Mouse (Mus musculus) forebrain, embryonic 14.5 days (tissue): ENCODE measurements around the gene Mmp17. TPM values are rescaled to one million over a fixed set of nuclear protein-coding genes. Genes with fewer than 3 reads are reported as not detected.
"Not testable (repeated sequence)": the region's sequence is repeated elsewhere in the genome, so short reads cannot be mapped to it uniquely, and the experiment has no call there.

Experiments
- ATAC-seq: fragments of 200-750 bp; cut with Nextera tagmentation; 2 replicates; pipeline ENCODE4 v1.8.0; 2017; ENCODE audit warnings: mild to moderate bottlenecking, moderate library complexity
- DNase-seq: peaks from one replicate; pipeline ENCODE4 v3.0.0-alpha.2; 2015; ENCODE audit warnings: low spot score
- H3K27ac ChIP-seq: fragments of 300-500 bp; sonication (generic); 2 replicates; pipeline ENCODE4 v1.5.1; 2014; ENCODE audit warnings: low read depth, mild to moderate bottlenecking, control low read depth, low read length, moderate library complexity
- H3K27me3 ChIP-seq: fragments of 300-500 bp; sonication (generic); replicated peaks from 2 replicates; pipeline ENCODE4 v1.6.1; 2014; ENCODE audit warnings: low read length, control low read depth, mixed read lengths; ENCODE audit not compliant: control insufficient read depth, insufficient read depth
- H3K36me3 ChIP-seq: fragments of 300-500 bp; sonication (generic); 2 replicates; pipeline ENCODE4 v1.6.1; 2014; ENCODE audit warnings: low read length, control low read depth; ENCODE audit not compliant: control insufficient read depth, insufficient read depth
- H3K4me1 ChIP-seq: fragments of 300-500 bp; sonication (generic); 2 replicates; pipeline ENCODE4 v1.6.1; 2014; ENCODE audit warnings: antibody characterized with exemption, low read length, control low read depth; ENCODE audit not compliant: control insufficient read depth, insufficient read depth
- H3K4me2 ChIP-seq: fragments of 300-500 bp; sonication (generic); 2 replicates; pipeline ENCODE4 v1.6.1; 2014; ENCODE audit warnings: mild to moderate bottlenecking, control low read depth, low read length
- H3K4me3 ChIP-seq: fragments of 300-500 bp; sonication (generic); 2 replicates; pipeline ENCODE4 v1.5.1; 2014; ENCODE audit warnings: low read depth, low read length, control low read depth
- H3K9ac ChIP-seq: fragments of 300-500 bp; sonication (generic); 2 replicates; pipeline ENCODE4 v1.6.1; 2014; ENCODE audit warnings: mild to moderate bottlenecking, low read length, control low read depth, moderate library complexity
- H3K9me3 ChIP-seq: fragments of 300-500 bp; sonication (generic); replicated peaks from 2 replicates; pipeline ENCODE4 v1.6.1; 2016; ENCODE audit warnings: low read length, control low read depth, mixed read lengths; ENCODE audit not compliant: control insufficient read depth
- WGBS: fragments of 180-500 bp; shearing (Covaris S2); extraction: QIAGEN DNeasy Blood & Tissue Kit; methylation state at CpG from one replicate; pipeline ENCODE4 v1.1.7; 2014; 5-methylcytosine and 5-hydroxymethylcytosine counted together
- polyA plus RNA-seq: library from polyadenylated mRNA; unstranded; fragments of >200 nt; fragmentation: Nextera tagmentation; extraction: Ambion mirVana; gene quantifications from 2 replicates; pipeline ENCODE4 v1.2.1, GENCODE M21; 2014

The Mmp17 gene
- polyA plus RNA-seq, 1 experiment from 2014 or later: 7.9 TPM

GRCm38 (mm10) chr5:129607476-129607875 lies 23.5 kb downstream of the Mmp17 start:
- Histone ChIP-seq H3K27me3 (no peaks in the 10 kb centered on the region), H3K4me1 (no peaks in the 10 kb centered on the region), H3K27ac (no peak overlapping the region), H3K4me2 (no peak overlapping the region), H3K36me3 (peaks cover 34% of the 10 kb centered on the region), H3K9me3 (no peaks in the 10 kb centered on the region), H3K9ac (no peak overlapping the region), H3K4me3 (no peak overlapping the region)
- DNase-seq (no peak), ATAC-seq (no peak)
- 86% methylated on average over 8 of the region's 8 CpGs for WGBS

GRCm38 (mm10) chr5:129611060-129611459 lies 27.1 kb downstream of the Mmp17 start:
- Histone ChIP-seq H3K27me3 (no peaks in the 10 kb centered on the region), H3K4me2 (no peak overlapping the region), H3K4me3 (no peak overlapping the region), H3K27ac (no peak overlapping the region), H3K4me1 (no peaks in the 10 kb centered on the region), H3K9ac (no peak overlapping the region), H3K9me3 (no peaks in the 10 kb centered on the region), H3K36me3 (peaks cover 15% of the 10 kb centered on the region)
- peak; percentile 54; the same call in 1 of the 2 replicates for ATAC-seq
- DNase-seq: peak; percentile 87
- 23% methylated on average over 1 of the region's 1 CpGs for WGBS

- DNase-seq, ATAC-seq: not testable (repeated sequence)
- WGBS: 65% methylated on average over 9 of the region's 9 CpGs
Observed at GRCm38 (mm10) chr5:129620600-129620999, 36.6 kb downstream of the Mmp17 start.

GRCm38 (mm10) chr5:129621361-129621760 lies 37.4 kb downstream of the Mmp17 start:
- no peak overlapping the region for H3K4me3 ChIP-seq
- no peak overlapping the region for H3K9ac ChIP-seq
- no peaks in the 10 kb centered on the region for H3K4me1 ChIP-seq
- DNase-seq: no peak
- H3K36me3 ChIP-seq: no peaks in the 10 kb centered on the region
- H3K27ac ChIP-seq: no peak overlapping the region
- 92% methylated on average over 5 of the region's 5 CpGs for WGBS
- no peak overlapping the region for H3K4me2 ChIP-seq
- ATAC-seq: no peak
- no peaks in the 10 kb centered on the region for H3K9me3 ChIP-seq
- H3K27me3 ChIP-seq: no peaks in the 10 kb centered on the region

More at GRCm38 (mm10) chr5:129620600-129620999, 36.6 kb downstream of the Mmp17 start:
- not testable (repeated sequence) for H3K4me2 ChIP-seq, H3K27ac ChIP-seq, H3K4me3 ChIP-seq, H3K27me3 ChIP-seq, H3K36me3 ChIP-seq, H3K9ac ChIP-seq, H3K9me3 ChIP-seq, H3K4me1 ChIP-seq

- ATAC-seq: no peak
- H3K27ac ChIP-seq: no peak overlapping the region
- WGBS: 89% methylated on average over 6 of the region's 6 CpGs
- H3K4me2 ChIP-seq: no peak overlapping the region
- no peaks in the 10 kb centered on the region for H3K4me1 ChIP-seq
- no peaks in the 10 kb centered on the region for H3K27me3 ChIP-seq
- H3K4me3 ChIP-seq: no peak overlapping the region
- no peak for DNase-seq
- H3K9ac ChIP-seq: no peak overlapping the region
- H3K36me3 ChIP-seq: no peaks in the 10 kb centered on the region
- no peaks in the 10 kb centered on the region for H3K9me3 ChIP-seq
Observed at GRCm38 (mm10) chr5:129626099-129626498, 42.1 kb downstream of the Mmp17 start.

DNA sequence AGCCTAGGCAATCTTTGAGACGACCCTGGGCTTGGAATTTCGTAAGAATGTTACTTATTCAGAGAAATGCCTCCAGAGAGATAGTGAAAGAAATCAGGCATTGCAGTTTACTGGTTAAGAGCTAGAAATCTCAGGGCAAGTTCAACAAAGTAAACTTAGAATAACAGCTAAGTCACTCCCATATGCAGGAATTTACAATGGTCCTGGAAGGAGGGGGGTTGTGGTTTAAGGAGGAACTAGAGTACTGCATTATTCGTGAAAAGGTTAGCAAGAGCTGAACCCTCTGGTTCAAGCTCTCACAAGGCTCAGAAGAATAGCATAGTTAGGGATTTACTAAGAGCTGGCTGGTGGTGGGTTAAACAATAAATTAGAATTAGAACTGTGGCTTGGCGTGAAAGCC lies 42.6 kb downstream of the Mmp17 start:
- not testable (repeated sequence) for DNase-seq, H3K27ac ChIP-seq, H3K4me2 ChIP-seq, H3K27me3 ChIP-seq, H3K4me3 ChIP-seq, H3K9ac ChIP-seq, H3K4me1 ChIP-seq, H3K36me3 ChIP-seq, H3K9me3 ChIP-seq, ATAC-seq
- WGBS: 83% methylated on average over 4 of the region's 4 CpGs

GRCm38 (mm10) chr5:129632270-129633250 lies 48.6 kb downstream of the Mmp17 start:
- not testable (repeated sequence) for H3K4me2 ChIP-seq, DNase-seq, H3K9me3 ChIP-seq, H3K4me3 ChIP-seq, ATAC-seq, H3K9ac ChIP-seq, H3K36me3 ChIP-seq, H3K4me1 ChIP-seq, H3K27me3 ChIP-seq, H3K27ac ChIP-seq
- 84% methylated on average over 2 of the region's 2 CpGs for WGBS

- Histone ChIP-seq H3K4me1 (no peaks in the 10 kb centered on the region), H3K4me3 (no peak overlapping the region), H3K27me3 (no peaks in the 10 kb centered on the region), H3K4me2 (no peak overlapping the region), H3K9ac (no peak overlapping the region), H3K9me3 (no peaks in the 10 kb centered on the region), H3K27ac (no peak overlapping the region), H3K36me3 (no peaks in the 10 kb centered on the region)
- ATAC-seq: no peak
- no peak for DNase-seq
- 95% methylated on average over 5 of the region's 5 CpGs for WGBS
Observed at GRCm38 (mm10) chr5:129650858-129651257, 66.9 kb downstream of the Mmp17 start.

DNA sequence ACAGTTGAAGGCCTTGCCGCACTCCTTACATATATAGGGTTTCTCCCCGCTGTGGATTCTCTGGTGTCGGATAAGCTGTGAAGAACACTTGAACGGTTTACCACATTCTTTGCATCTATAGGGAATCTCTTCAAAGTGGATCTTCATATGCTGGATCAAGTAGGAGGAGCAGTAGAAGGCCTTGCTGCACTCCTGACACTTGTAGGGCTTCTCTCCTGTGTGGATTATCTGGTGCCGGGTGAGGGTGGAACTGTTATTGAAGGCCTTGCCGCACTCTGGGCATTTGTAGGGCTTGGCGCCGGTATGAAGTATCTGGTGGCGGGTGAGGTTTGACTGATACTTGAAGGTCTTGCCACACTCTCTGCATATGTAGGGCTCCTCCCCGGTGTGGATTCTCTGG lies 73.0 kb downstream of the Mmp17 start:
- no peaks in the 10 kb centered on the region for H3K27me3 ChIP-seq
- 99% methylated on average over 10 of the region's 10 CpGs for WGBS
- H3K4me3 ChIP-seq: no peak overlapping the region
- ATAC-seq (no peak), DNase-seq (no peak)
- no peak overlapping the region for H3K27ac ChIP-seq
- H3K4me1 ChIP-seq: no peaks in the 10 kb centered on the region
- no peak overlapping the region for H3K4me2 ChIP-seq
- peaks cover 44% of the 10 kb centered on the region for H3K36me3 ChIP-seq
- H3K9ac ChIP-seq: no peak overlapping the region
- no peaks in the 10 kb centered on the region for H3K9me3 ChIP-seq
